Mouse (Mus musculus) stomach, postnatal 0 days (tissue): ENCODE measurements around the gene Ltbr.

Source experiments
- CTCF ChIP-seq: IDR thresholded peaks from 2 replicates; pipeline ENCODE4 v1.5.1; 2016; ENCODE audit warnings: antibody characterized with exemption, low read depth, mild to moderate bottlenecking, moderate library complexity
- EP300 ChIP-seq: optimal IDR thresholded peaks from 2 replicates; pipeline ENCODE3; 2016; ENCODE audit warnings: antibody characterized with exemption

- TF ChIP-seq CTCF (peak; percentile 9; the same call in 1 of the 2 replicates), EP300 (no peak)
These were observed 6.2 kb upstream of the Ltbr start for GRCm38 (mm10) chr6:125319919-125320296.
